ENCODE assay signal across 7 mouse cellular contexts in genomic region chr3:88244071-88244470, GRCm38 (mm10). TPM values are rescaled to one million over a fixed set of nuclear protein-coding genes. Genes with fewer than 3 reads are reported as not detected.
DNase-seq lines count a peak whose midpoint lies in the region; ATAC-seq and TF ChIP-seq lines count a peak whose summit lies in the region.

No protein-coding gene starts in this region.

- ATAC-seq in liver, embryonic 12.5 days = no peak
- ATAC-seq in liver, postnatal 0 days = no peak

- no peaks in the 10 kb centered on the region for H3K4me1 ChIP-seq in liver, embryonic 12.5 days
- 0 out of 2 replicates have a peak, but pooled peaks cover 2% of the 10 kb centered on the region for H3K4me1 ChIP-seq in liver, postnatal 0 days (ENCODE audit: insufficient read depth)

- peak; percentile 80 for TF ChIP-seq CTCF in liver, postnatal 0 days (IDR thresholded peaks at IDR 0.05; ENCODE audit: low read depth)

- no peak overlapping the region for H3K27ac ChIP-seq in liver, embryonic 12.5 days
- no peak overlapping the region for H3K27ac ChIP-seq in liver, postnatal 0 days (ENCODE audit: low read depth)

- no peak for TF ChIP-seq EP300 in liver, postnatal 0 days (IDR thresholded peaks at IDR 0.05; ENCODE audit: low read depth)

- H3K9ac ChIP-seq in liver, embryonic 12.5 days = no peak overlapping the region
- H3K9ac ChIP-seq in liver, postnatal 0 days (replicated peaks) = no peak overlapping the region

- H3K9me3 ChIP-seq in liver, embryonic 12.5 days (replicated peaks) = no peaks in the 10 kb centered on the region
- no peaks in the 10 kb centered on the region for H3K9me3 ChIP-seq in liver, postnatal 0 days (ENCODE audit: low read length)

- WGBS in liver, embryonic 12.5 days (ENCODE audit: insufficient replicate concordance) = 10% methylated on average over 2 of the region's 2 CpGs
- WGBS in liver, postnatal 0 days (ENCODE audit: insufficient replicate concordance) = 16% methylated on average over 2 of the region's 2 CpGs

- no peak overlapping the region for H3K4me3 ChIP-seq in liver, embryonic 12.5 days
- no peak overlapping the region for H3K4me3 ChIP-seq in liver, postnatal 0 days (ENCODE audit: low read depth, low read length)

- H3K4me2 ChIP-seq in liver, embryonic 12.5 days = no peak overlapping the region
- H3K4me2 ChIP-seq in liver, postnatal 0 days (ENCODE audit: low read depth, low read length) = no peak overlapping the region

- peaks cover 92% of the 10 kb centered on the region for H3K27me3 ChIP-seq in liver, embryonic 12.5 days (replicated peaks)
- H3K27me3 ChIP-seq in liver, postnatal 0 days (ENCODE audit: insufficient read depth, low read length) = peaks cover 45% of the 10 kb centered on the region

- H3K36me3 ChIP-seq in liver, embryonic 12.5 days = no peaks in the 10 kb centered on the region
- no peaks in the 10 kb centered on the region for H3K36me3 ChIP-seq in liver, postnatal 0 days (replicated peaks; ENCODE audit: insufficient read depth, low read length)

- DNase-seq in liver = peak; percentile 52
- DNase-seq in MN1 (ENCODE audit: low spot score) = peak; percentile 60
- peak; percentile 66 for DNase-seq in brain, adult 2 months (ENCODE audit: low read depth, low spot score)
- DNase-seq in forelimb bud, embryonic 11.5 days (ENCODE audit: low read depth, low spot score) = peak; percentile 53
- peak; percentile 66 for DNase-seq in liver, postnatal 0 days
- DNase-seq in skeletal muscle tissue, adult 2 months (ENCODE audit: low read depth, low spot score) = peak; percentile 15

RNA-seq across cellular contexts. Expression of gene Rhbg, which starts 10.4 kb away (rescaled TPM):
- polyA plus RNA-seq in liver, embryonic 12.5 days (2016; fragmentation: Nextera tagmentation; extraction: Ambion mirVana) = 14.5 and 16.0 TPM in 2 replicates
- polyA plus RNA-seq in liver, postnatal 0 days (2015; fragmentation: Nextera tagmentation; extraction: Ambion mirVana) = 6.5 and 7.0 TPM in 2 replicates

RNA-seq across cellular contexts. Expression of gene Gm38392, which starts 42.9 kb away (rescaled TPM):
- 0.20 TPM in 1 of 2 replicates, not detected in the other for polyA plus RNA-seq in liver, embryonic 12.5 days (2016; fragmentation: Nextera tagmentation; extraction: Ambion mirVana)
- 0.64 and 1.0 TPM in 2 replicates for polyA plus RNA-seq in liver, postnatal 0 days (2015; fragmentation: Nextera tagmentation; extraction: Ambion mirVana)

RNA-seq across cellular contexts. Expression of gene Tsacc, which starts 52.7 kb away (rescaled TPM):
- polyA plus RNA-seq in liver, embryonic 12.5 days (2016; fragmentation: Nextera tagmentation; extraction: Ambion mirVana) = 9.8 and 10.4 TPM in 2 replicates
- polyA plus RNA-seq in liver, postnatal 0 days (2015; fragmentation: Nextera tagmentation; extraction: Ambion mirVana) = 6.2 and 7.0 TPM in 2 replicates

RNA-seq across cellular contexts. Expression of gene Cct3, which starts 52.8 kb away (rescaled TPM):
- 448 and 488 TPM in 2 replicates for polyA plus RNA-seq in liver, embryonic 12.5 days (2016; fragmentation: Nextera tagmentation; extraction: Ambion mirVana)
- 138 and 151 TPM in 2 replicates for polyA plus RNA-seq in liver, postnatal 0 days (2015; fragmentation: Nextera tagmentation; extraction: Ambion mirVana)

Comparison
In these comparisons a context has a peak if more than half of its experiments do, and no peak if none do; other contexts are left out.
1. DNase-seq: peak in every context shown above with its lines; median percentile 66 in brain, adult 2 months; 66 in liver, postnatal 0 days; 60 in MN1; 53 in forelimb bud, embryonic 11.5 days; 52 in liver; 15 in skeletal muscle tissue, adult 2 months.